Mouse (Mus musculus): ENCODE measurements around the gene Tbc1d1.

GRCm38 (mm10) chr5:64212619-64213018, 56.5 kb downstream of the Tbc1d1 start:
- TF ChIP-seq CTCF (IDR thresholded peaks at IDR 0.05; ENCODE audit: low read depth) (no peak), EP300 (IDR thresholded peaks at IDR 0.05; ENCODE audit: low read depth) (no peak)
